Mouse (Mus musculus): ENCODE results near the gene Il23a. TPM values are rescaled to one million over a fixed set of nuclear protein-coding genes. Genes with fewer than 3 reads are reported as not detected.

Gene Il23a
- polyA plus RNA-seq, 1 experiment: 0.42 TPM

DNA sequence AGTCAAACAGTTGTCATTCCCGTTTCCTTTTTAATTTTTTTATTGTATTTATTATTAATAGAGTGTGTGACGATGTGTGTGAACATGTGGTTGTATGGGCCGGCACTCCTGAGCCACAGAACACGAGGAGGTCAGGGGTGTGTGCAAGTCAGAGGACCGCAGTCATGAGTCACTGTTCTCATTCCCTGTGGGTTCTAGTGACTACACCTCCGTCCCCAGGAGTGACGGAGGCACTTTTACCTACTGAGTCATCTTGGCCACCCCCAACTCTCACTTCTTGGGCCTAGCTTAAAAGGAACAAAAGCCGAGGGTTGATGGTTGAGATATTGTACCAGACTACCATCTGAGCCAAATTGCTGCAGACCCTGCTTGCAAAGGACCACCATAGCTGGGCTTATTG, 42.2 kb downstream of the Il23a start:
- H3K4me3 ChIP-seq (ENCODE audit: insufficient read depth, low read length): no peak overlapping the region
- no peak overlapping the region for H3K27ac ChIP-seq (ENCODE audit: insufficient read depth, low read length)
- H3K4me1 ChIP-seq (ENCODE audit: control insufficient read depth, insufficient read depth, low read length): peaks cover 4% of the 10 kb centered on the region; the same call in 1 of the 2 replicates
- TF ChIP-seq CTCF (IDR thresholded peaks at IDR 0.05; ENCODE audit: borderline replicate concordance, insufficient read depth, low read length) (no peak), POLR2A (IDR thresholded peaks at IDR 0.05; ENCODE audit: low read depth, low read length) (no peak)

- Histone ChIP-seq H3K4me1 (ENCODE audit: control insufficient read depth, insufficient read depth, low read length) (peaks cover 4% of the 10 kb centered on the region; the same call in 1 of the 2 replicates), H3K4me3 (ENCODE audit: insufficient read depth, low read length) (no peak overlapping the region)
Observed at GRCm38 (mm10) chr10:128255925-128256324, 42.6 kb downstream of the Il23a start.

GRCm38 (mm10) chr10:128253677-128254255, 44.8 kb downstream of the Il23a start, which contains the start of gene Apon:
Apon (plus strand) TSS chr10:128254096.
- no peak within 1 kb of the TSS for H3K27ac ChIP-seq (ENCODE audit: insufficient read depth, low read length)
- no peak for TF ChIP-seq CTCF (IDR thresholded peaks at IDR 0.05; ENCODE audit: borderline replicate concordance, insufficient read depth, low read length)
- TF ChIP-seq POLR2A (IDR thresholded peaks at IDR 0.05; ENCODE audit: low read depth, low read length): no peak
- H3K4me1 ChIP-seq (ENCODE audit: control insufficient read depth, insufficient read depth, low read length): peaks cover 4% of the 10 kb centered on the region; the same call in 1 of the 2 replicates
- no peak within 1 kb of the TSS for H3K4me3 ChIP-seq (ENCODE audit: insufficient read depth, low read length)

More at GRCm38 (mm10) chr10:128255925-128256324, 42.6 kb downstream of the Il23a start:
- TF ChIP-seq CTCF (IDR thresholded peaks at IDR 0.05; ENCODE audit: borderline replicate concordance, insufficient read depth, low read length) (no peak), POLR2A (IDR thresholded peaks at IDR 0.05; ENCODE audit: low read depth, low read length) (no peak)
- H3K27ac ChIP-seq (ENCODE audit: insufficient read depth, low read length): no peak overlapping the region

DNA sequence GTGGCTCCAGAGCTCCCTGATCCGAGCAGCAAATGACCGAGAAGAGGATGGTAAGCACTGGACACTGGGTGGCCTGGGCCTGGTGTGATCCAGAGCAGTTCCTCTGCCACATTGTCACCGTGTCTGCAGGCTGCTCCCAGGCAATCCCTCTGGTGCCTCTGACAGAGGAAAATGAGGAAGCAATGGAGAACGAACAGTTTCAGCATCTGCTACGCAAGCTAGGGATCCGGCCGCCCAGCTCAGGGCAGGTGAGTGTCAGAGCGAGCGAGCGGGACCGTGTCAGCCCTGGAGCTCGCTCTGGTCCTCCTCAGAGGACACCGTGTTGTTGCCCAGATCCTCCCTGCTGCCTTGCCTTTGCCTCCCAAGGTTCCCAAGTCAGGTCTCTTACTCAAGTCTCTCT, 48.0 kb downstream of the Il23a start:
- TF ChIP-seq POLR2A (IDR thresholded peaks at IDR 0.05; ENCODE audit: low read depth, low read length) (no peak), CTCF (IDR thresholded peaks at IDR 0.05; ENCODE audit: borderline replicate concordance, insufficient read depth, low read length) (no peak)
- H3K27ac ChIP-seq (ENCODE audit: insufficient read depth, low read length): no peak overlapping the region
- peaks cover 4% of the 10 kb centered on the region; the same call in 1 of the 2 replicates for H3K4me1 ChIP-seq (ENCODE audit: control insufficient read depth, insufficient read depth, low read length)
- no peak overlapping the region for H3K4me3 ChIP-seq (ENCODE audit: insufficient read depth, low read length)

DNA sequence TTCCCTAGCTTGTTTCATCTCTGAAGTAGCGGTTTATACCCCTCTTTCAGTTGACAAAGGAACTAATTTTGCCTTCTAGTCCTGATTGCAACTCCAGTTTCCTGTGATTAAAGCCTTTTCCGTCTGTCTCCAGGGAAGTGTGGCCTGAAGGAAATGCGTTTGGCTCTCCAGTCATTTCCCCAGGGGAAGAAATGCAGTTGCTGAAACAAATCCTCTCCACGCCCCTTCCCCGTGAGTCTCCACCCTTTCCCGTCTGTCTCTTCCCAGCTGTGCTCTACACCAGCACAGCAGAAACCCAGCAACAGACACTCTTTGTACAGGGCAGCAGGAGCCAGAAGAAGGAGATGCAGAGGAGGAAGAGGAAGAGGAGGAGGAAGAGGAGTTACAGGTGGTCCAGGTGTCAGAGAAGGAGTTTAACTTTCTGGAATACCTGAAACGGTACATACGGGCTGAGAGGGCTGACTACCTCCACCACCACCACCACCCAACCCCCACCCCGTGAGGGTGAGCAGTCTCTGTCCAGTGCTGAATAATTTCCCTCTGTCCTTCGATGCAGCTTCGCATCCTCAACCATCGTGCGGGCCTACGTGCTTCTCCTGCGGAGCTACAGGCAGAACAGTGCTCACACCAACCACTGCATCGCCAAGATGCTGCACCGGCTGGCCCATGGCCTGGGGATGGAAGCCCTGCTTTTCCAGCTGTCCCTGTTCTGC, 51.4 kb downstream of the Il23a start:
- H3K27ac ChIP-seq (ENCODE audit: insufficient read depth, low read length): no peak overlapping the region
- H3K4me3 ChIP-seq (ENCODE audit: insufficient read depth, low read length): no peak overlapping the region
- TF ChIP-seq CTCF (IDR thresholded peaks at IDR 0.05; ENCODE audit: borderline replicate concordance, insufficient read depth, low read length): no peak
- no peak for TF ChIP-seq POLR2A (IDR thresholded peaks at IDR 0.05; ENCODE audit: low read depth, low read length)
- H3K4me1 ChIP-seq (ENCODE audit: control insufficient read depth, insufficient read depth, low read length): no peaks in the 10 kb centered on the region

Other genes starting within 250 kb of the Il23a start
- gene Ptges3, start 239.8 kb downstream of the Il23a start, polyA plus RNA-seq (2011; ENCODE audit: insufficient read length, low read depth, missing spikeins): 270 and 308 TPM in 2 replicates
- gene Atp5b, start 215.5 kb downstream of the Il23a start, polyA plus RNA-seq (2011; ENCODE audit: insufficient read length, low read depth, missing spikeins): 979 and 1,112 TPM in 2 replicates
- gene Baz2a, start 207.2 kb downstream of the Il23a start, polyA plus RNA-seq (2011; ENCODE audit: insufficient read length, low read depth, missing spikeins): 32.4 and 36.8 TPM in 2 replicates
- 167 and 198 TPM in 2 replicates for gene Rbms2, start 118.5 kb downstream of the Il23a start, polyA plus RNA-seq (2011; ENCODE audit: insufficient read length, low read depth, missing spikeins)
- gene Gls2, start 104.3 kb downstream of the Il23a start, polyA plus RNA-seq (2011; ENCODE audit: insufficient read length, low read depth, missing spikeins): 1.1 and 1.2 TPM in 2 replicates
- gene Spryd4, start 86.9 kb downstream of the Il23a start, polyA plus RNA-seq (2011; ENCODE audit: insufficient read length, low read depth, missing spikeins): 14.5 and 17.6 TPM in 2 replicates
- not detected in 2 replicates for gene Mip, start 72.9 kb downstream of the Il23a start, polyA plus RNA-seq (2011; ENCODE audit: insufficient read length, low read depth, missing spikeins)
- gene Timeless, start 66.7 kb downstream of the Il23a start, polyA plus RNA-seq (2011; ENCODE audit: insufficient read length, low read depth, missing spikeins): 9.7 and 18.9 TPM in 2 replicates
- 0.30 TPM in 1 of 2 replicates, not detected in the other for gene Apon, start 44.7 kb downstream of the Il23a start, polyA plus RNA-seq (2011; ENCODE audit: insufficient read length, low read depth, missing spikeins)
- not detected in 2 replicates for gene Apof, start 30.1 kb downstream of the Il23a start, polyA plus RNA-seq (2011; ENCODE audit: insufficient read length, low read depth, missing spikeins)
- 34.5 and 35.0 TPM in 2 replicates for gene Stat2, start 28.2 kb downstream of the Il23a start, polyA plus RNA-seq (2011; ENCODE audit: insufficient read length, low read depth, missing spikeins)
- gene Pan2, start 4.6 kb upstream of the Il23a start, polyA plus RNA-seq (2011; ENCODE audit: insufficient read length, low read depth, missing spikeins): 10.2 and 14.2 TPM in 2 replicates
- 121 and 145 TPM in 2 replicates for gene Cnpy2, start 23.7 kb upstream of the Il23a start, polyA plus RNA-seq (2011; ENCODE audit: insufficient read length, low read depth, missing spikeins)
- 204 and 207 TPM in 2 replicates for gene Cs, start 39.0 kb upstream of the Il23a start, polyA plus RNA-seq (2011; ENCODE audit: insufficient read length, low read depth, missing spikeins)
- gene Coq10a, start 70.2 kb upstream of the Il23a start, polyA plus RNA-seq (2011; ENCODE audit: insufficient read length, low read depth, missing spikeins): 20.5 and 24.6 TPM in 2 replicates
- 59.1 and 63.1 TPM in 2 replicates for gene Ankrd52, start 78.4 kb upstream of the Il23a start, polyA plus RNA-seq (2011; ENCODE audit: insufficient read length, low read depth, missing spikeins)
- gene Slc39a5, start 102.5 kb upstream of the Il23a start, polyA plus RNA-seq (2011; ENCODE audit: insufficient read length, low read depth, missing spikeins): not detected in 2 replicates
- 42.0 and 44.9 TPM in 2 replicates for gene Nabp2, start 112.7 kb upstream of the Il23a start, polyA plus RNA-seq (2011; ENCODE audit: insufficient read length, low read depth, missing spikeins)
- gene Rnf41, start 112.9 kb upstream of the Il23a start, polyA plus RNA-seq (2011; ENCODE audit: insufficient read length, low read depth, missing spikeins): 42.1 and 45.6 TPM in 2 replicates
- 100 and 117 TPM in 2 replicates for gene Smarcc2, start 160.5 kb upstream of the Il23a start, polyA plus RNA-seq (2011; ENCODE audit: insufficient read length, low read depth, missing spikeins)
- gene Myl6, start 195.4 kb upstream of the Il23a start, polyA plus RNA-seq (2011; ENCODE audit: insufficient read length, low read depth, missing spikeins): 2,243 and 2,568 TPM in 2 replicates
- 9.4 and 10.6 TPM in 2 replicates for gene Myl6b, start 199.9 kb upstream of the Il23a start, polyA plus RNA-seq (2011; ENCODE audit: insufficient read length, low read depth, missing spikeins)
- gene Esyt1, start 227.1 kb upstream of the Il23a start, polyA plus RNA-seq (2011; ENCODE audit: insufficient read length, low read depth, missing spikeins): 75.2 and 83.3 TPM in 2 replicates
- gene Zc3h10, start 249.0 kb upstream of the Il23a start, polyA plus RNA-seq (2011; ENCODE audit: insufficient read length, low read depth, missing spikeins): 4.7 and 6.0 TPM in 2 replicates